Mouse (Mus musculus) MEL (cell line): Measurements from ENCODE around the gene Aldh1b1. TPM values are rescaled to one million over a fixed set of nuclear protein-coding genes. Genes with fewer than 3 reads are reported as not detected.

Source experiments
- DNase-seq: peaks from one replicate; pipeline ENCODE4 v3.0.0; 2011; ENCODE audit warnings: low read depth, low spot score
- H3K27ac ChIP-seq: 2 replicates; pipeline ENCODE4 v1.5.1; 2012; ENCODE audit warnings: low read depth, mild to moderate bottlenecking, control low read depth, low read length, moderate library complexity; ENCODE audit not compliant: control insufficient read depth
- H3K27me3 ChIP-seq, 2 experiments: fragments of 150-350 bp in 1 of 2; sonication (generic) in 1 of 2; 2 replicates each; pipeline ENCODE4 v1.6.1; 2012; ENCODE audit warnings: low read length in 2 of 2, mild to moderate bottlenecking in 2 of 2, improper control_type of control experiment in 1 of 2, moderate library complexity in 1 of 2; ENCODE audit not compliant: insufficient read depth in 2 of 2, control insufficient read depth in 1 of 2
- H3K36me3 ChIP-seq, 2 experiments: 2 replicates each; pipeline ENCODE4 v1.6.1; 2012 to 2014; ENCODE audit warnings: low read length in 2 of 2, improper control_type of control experiment in 1 of 2, inconsistent platforms in 1 of 2, mild to moderate bottlenecking in 1 of 2; ENCODE audit not compliant: insufficient read depth in 2 of 2, control insufficient read depth in 1 of 2
- H3K4me1 ChIP-seq, 2 experiments: fragments of 150-350 bp in 1 of 2; sonication (generic) in 1 of 2; 2 replicates each; pipeline ENCODE4 v1.6.1; 2012; ENCODE audit warnings: low read length in 2 of 2, improper control_type of control experiment in 1 of 2, mild to moderate bottlenecking in 1 of 2; ENCODE audit not compliant: insufficient read depth in 2 of 2, control insufficient read depth in 1 of 2
- H3K4me3 ChIP-seq, 2 experiments: fragments of 150-350 bp in 1 of 2; sonication (generic) in 1 of 2; 2 replicates each; pipeline ENCODE4 v1.5.1; 2012; ENCODE audit warnings: low read depth in 2 of 2, low read length in 2 of 2, mild to moderate bottlenecking in 2 of 2, moderate library complexity in 2 of 2, control low read depth in 1 of 2, improper control_type of control experiment in 1 of 2; ENCODE audit not compliant: control insufficient read depth in 1 of 2, insufficient read depth in 1 of 2
- H3K79me2 ChIP-seq: 2 replicates; pipeline ENCODE4 v1.6.1; 2012; ENCODE audit warnings: mild to moderate bottlenecking, low read length, moderate library complexity; ENCODE audit not compliant: control insufficient read depth, poor library complexity, insufficient read depth
- H3K9ac ChIP-seq: 2 replicates; pipeline ENCODE4 v1.6.1; 2012; ENCODE audit warnings: low read depth, mild to moderate bottlenecking, control low read depth, low read length, moderate library complexity; ENCODE audit not compliant: control insufficient read depth, poor library complexity, severe bottlenecking
- H3K9me3 ChIP-seq: fragments of 150-350 bp; sonication (generic); replicated peaks from 2 replicates; pipeline ENCODE4 v1.6.1; 2012; ENCODE audit warnings: mild to moderate bottlenecking, low read length, improper control_type of control experiment, moderate library complexity; ENCODE audit not compliant: insufficient read depth
- BHLHE40 ChIP-seq: IDR thresholded peaks from 2 replicates; pipeline ENCODE4 v1.6.1; 2012; ENCODE audit warnings: low read depth, mild to moderate bottlenecking, inconsistent platforms, low read length, improper control_type of control experiment, borderline replicate concordance
- CHD2 ChIP-seq: IDR thresholded peaks from 2 replicates; pipeline ENCODE4 v1.6.1; 2011; ENCODE audit warnings: low read length, improper control_type of control experiment
- CTCF ChIP-seq, 3 experiments: IDR thresholded peaks in 2 of 3; conservative IDR thresholded peaks in 1 of 3; 2 replicates each; pipeline ENCODE4 v1.5.1; 2011 to 2012; ENCODE audit warnings: low read length in 3 of 3, low read depth in 2 of 3, mild to moderate bottlenecking in 2 of 3, improper control_type of control experiment in 1 of 3, inconsistent platforms in 1 of 3, mixed read lengths in 1 of 3, moderate library complexity in 1 of 3; ENCODE audit not compliant: control insufficient read depth in 1 of 3, insufficient read depth in 1 of 3, poor library complexity in 1 of 3, severe bottlenecking in 1 of 3
- ELF1 ChIP-seq: IDR thresholded peaks from 2 replicates; pipeline ENCODE4 v1.6.1; 2014; ENCODE audit warnings: low read depth, mild to moderate bottlenecking, inconsistent platforms, low read length, improper control_type of control experiment, moderate library complexity
- EP300 ChIP-seq, 2 experiments: IDR thresholded peaks; 2 replicates each; pipeline ENCODE4 v1.6.1; 2011; ENCODE audit warnings: improper control_type of control experiment in 2 of 2, low read length in 2 of 2, low read depth in 1 of 2, mild to moderate bottlenecking in 1 of 2
- GABPA ChIP-seq: IDR thresholded peaks from 2 replicates; pipeline ENCODE4 v1.6.1; 2012; ENCODE audit warnings: low read depth, mild to moderate bottlenecking, inconsistent platforms, low read length, improper control_type of control experiment, moderate library complexity
- GATA1 ChIP-seq: IDR thresholded peaks from 2 replicates; pipeline ENCODE4 v1.6.1; 2011; ENCODE audit warnings: low read depth, low read length, improper control_type of control experiment
- JUND ChIP-seq: IDR thresholded peaks from 2 replicates; pipeline ENCODE4 v1.6.1; 2011; ENCODE audit warnings: low read depth, mild to moderate bottlenecking, improper control_type of control experiment, low read length
- KAT2A ChIP-seq: conservative IDR thresholded peaks from 2 replicates; pipeline ENCODE4 v1.6.1; 2012; ENCODE audit warnings: low read depth, low read length, improper control_type of control experiment, inconsistent platforms
- MAFK ChIP-seq: IDR thresholded peaks from 2 replicates; pipeline ENCODE4 v1.6.1; 2011; ENCODE audit warnings: low read depth, mild to moderate bottlenecking, low read length, improper control_type of control experiment, borderline replicate concordance
- MEF2A ChIP-seq: IDR thresholded peaks from 2 replicates; pipeline ENCODE4 v1.6.1; 2014; ENCODE audit warnings: low read depth, mild to moderate bottlenecking, inconsistent platforms, low read length, improper control_type of control experiment; ENCODE audit not compliant: poor library complexity, insufficient replicate concordance, severe bottlenecking; ENCODE audit errors: extremely low read depth
- NELFE ChIP-seq: IDR thresholded peaks from 2 replicates; pipeline ENCODE4 v1.6.1; 2011; ENCODE audit warnings: low read depth, low read length, improper control_type of control experiment
- POLR2A ChIP-seq, 2 experiments: IDR thresholded peaks; 2 replicates each; pipeline ENCODE4 v1.6.1; 2011 to 2012; ENCODE audit warnings: low read length in 2 of 2, mild to moderate bottlenecking in 2 of 2, control low read depth in 1 of 2, improper control_type of control experiment in 1 of 2, low read depth in 1 of 2, moderate library complexity in 1 of 2; ENCODE audit not compliant: control insufficient read depth in 1 of 2, insufficient read depth in 1 of 2, poor library complexity in 1 of 2
- RAD21 ChIP-seq: IDR thresholded peaks from 2 replicates; pipeline ENCODE4 v1.6.1; 2011; ENCODE audit warnings: mild to moderate bottlenecking, low read depth, low read length, improper control_type of control experiment
- SMC3 ChIP-seq: IDR thresholded peaks from 2 replicates; pipeline ENCODE4 v1.6.1; 2011; ENCODE audit warnings: low read depth, low read length, improper control_type of control experiment
- TBP ChIP-seq: IDR thresholded peaks from 2 replicates; pipeline ENCODE4 v1.8.0; 2011; ENCODE audit warnings: low read depth, low read length, improper control_type of control experiment
- TCF12 ChIP-seq: IDR thresholded peaks from 2 replicates; pipeline ENCODE4 v1.6.1; 2014; ENCODE audit warnings: low read depth, mild to moderate bottlenecking, inconsistent platforms, low read length, improper control_type of control experiment, moderate library complexity
- UBTF ChIP-seq: IDR thresholded peaks from 2 replicates; pipeline ENCODE4 v1.6.1; 2012; ENCODE audit warnings: low read depth, mild to moderate bottlenecking, inconsistent platforms, low read length, improper control_type of control experiment, moderate library complexity, borderline replicate concordance; ENCODE audit not compliant: insufficient read depth
- USF2 ChIP-seq, 2 experiments: IDR thresholded peaks; 2 replicates each; pipeline ENCODE4 v1.6.1; 2011 to 2012; ENCODE audit warnings: improper control_type of control experiment in 2 of 2, low read length in 2 of 2, borderline replicate concordance in 1 of 2, inconsistent platforms in 1 of 2, low read depth in 1 of 2, mild to moderate bottlenecking in 1 of 2; ENCODE audit not compliant: insufficient read depth in 1 of 2
- ZC3H11A ChIP-seq: IDR thresholded peaks from 2 replicates; pipeline ENCODE4 v1.6.1; 2012; ENCODE audit warnings: low read depth, mild to moderate bottlenecking, inconsistent platforms, low read length, improper control_type of control experiment
- ZKSCAN1 ChIP-seq: IDR thresholded peaks from 2 replicates; pipeline ENCODE4 v1.6.1; 2012; ENCODE audit warnings: low read depth, mild to moderate bottlenecking, inconsistent platforms, low read length, improper control_type of control experiment, moderate library complexity
- ZNF384 ChIP-seq: IDR thresholded peaks from 2 replicates; pipeline ENCODE4 v1.6.1; 2012; ENCODE audit warnings: low read depth, mild to moderate bottlenecking, inconsistent platforms, low read length, improper control_type of control experiment
- polyA plus RNA-seq, 2 experiments: library from polyadenylated mRNA; stranded (reverse) in 1 of 2; unstranded in 1 of 2; fragments of >175 nt in 1 of 2; fragments of >200 nt in 1 of 2; gene quantifications; 2 replicates each; pipeline versions ENCODE4 v1.2.1 to v1.2.4; 2012; ENCODE audit warnings: low replicate concordance in 2 of 2, low read depth in 1 of 2; ENCODE audit not compliant: insufficient read length in 2 of 2, insufficient read depth in 1 of 2, missing spikeins in 1 of 2
- total RNA-seq: library from RNA; depleted of rRNA; stranded (reverse); fragments of 300-350 nt; gene quantifications from 2 replicates; pipeline ENCODE4 v1.2.3, GENCODE M21; 2012

Gene Aldh1b1
- total and polyA plus RNA-seq, 3 experiments = 1.9 to 2.1 TPM; not detected in 1

- no peaks in the 10 kb centered on the region for H3K79me2 ChIP-seq
- peaks cover 0 to 4% of the 10 kb centered on the region in 2 experiments for H3K27me3 ChIP-seq
- DNase-seq = no peak
- no peak overlapping the region for H3K4me3 ChIP-seq
- no peak overlapping the region for H3K27ac ChIP-seq
- H3K4me1 ChIP-seq = no peaks in the 10 kb centered on the region
- H3K9me3 ChIP-seq = no peaks in the 10 kb centered on the region
- TF ChIP-seq ZKSCAN1 (no peak), CHD2 (no peak), CTCF (IDR thresholded peaks at IDR 0.05 in 2 of 3, conservative IDR thresholded peaks at IDR 0.05 in 1 of 3; ENCODE audit: control insufficient read depth in 1 of 3, insufficient read depth in 1 of 3, low read depth in 2 of 3, low read length in 3 of 3, poor library complexity in 1 of 3, severe bottlenecking in 1 of 3) (no peak), RAD21 (no peak), TBP (no peak), KAT2A (no peak), ZC3H11A (no peak), ELF1 (no peak), ZNF384 (no peak), MAFK (no peak)
- no peaks in the 10 kb centered on the region for H3K36me3 ChIP-seq
- H3K9ac ChIP-seq = no peak overlapping the region
Measured at GRCm38 (mm10) chr4:45763288-45764140, 35.3 kb upstream of the Aldh1b1 start.

GRCm38 (mm10) chr4:45764141-45764494, 34.7 kb upstream of the Aldh1b1 start:
- no peak overlapping the region for H3K27ac ChIP-seq
- no peaks in the 10 kb centered on the region for H3K36me3 ChIP-seq
- H3K9me3 ChIP-seq = no peaks in the 10 kb centered on the region
- no peaks in the 10 kb centered on the region for H3K79me2 ChIP-seq
- peaks cover 0 to 5% of the 10 kb centered on the region in 2 experiments for H3K27me3 ChIP-seq
- no peak overlapping the region for H3K9ac ChIP-seq
- H3K4me3 ChIP-seq = no peak overlapping the region
- H3K4me1 ChIP-seq = no peaks in the 10 kb centered on the region
- TF ChIP-seq NELFE (no peak), ZKSCAN1 (no peak), MAFK (no peak), ZNF384 (no peak), USF2 (IDR thresholded peaks at IDR 0.05; ENCODE audit: borderline replicate concordance in 1 of 2, insufficient read depth in 1 of 2, low read depth in 1 of 2, low read length in 2 of 2) (no peak), POLR2A (IDR thresholded peaks at IDR 0.05; ENCODE audit: control insufficient read depth in 1 of 2, insufficient read depth in 1 of 2, low read depth in 1 of 2, low read length in 2 of 2, poor library complexity in 1 of 2) (no peak), TCF12 (no peak), MEF2A (no peak), SMC3 (no peak), BHLHE40 (no peak), JUND (no peak), GABPA (no peak), UBTF (no peak), EP300 (IDR thresholded peaks at IDR 0.05; ENCODE audit: low read depth in 1 of 2, low read length in 2 of 2) (no peak), GATA1 (no peak), TBP (no peak)
- DNase-seq = no peak
